Mouse (Mus musculus) midbrain, embryonic 16.5 days (tissue): ENCODE data around the gene Cyp2g1. TPM values are rescaled to one million over a fixed set of nuclear protein-coding genes. Genes with fewer than 3 reads are reported as not detected.
"Not testable (repeated sequence)": the region's sequence is repeated elsewhere in the genome, so short reads cannot be mapped to it uniquely, and the experiment has no call there.

Experiments
- ATAC-seq: fragments of 200-750 bp; cut with Nextera tagmentation; 2 replicates; pipeline ENCODE4 v1.8.0; 2017; ENCODE audit warnings: moderate TSS enrichment
- H3K27ac ChIP-seq: fragments of 300-500 bp; sonication (generic); 2 replicates; pipeline ENCODE4 v1.5.1; 2014; ENCODE audit warnings: mild to moderate bottlenecking, low read length, mixed read lengths
- H3K27me3 ChIP-seq: fragments of 300-500 bp; sonication (generic); 2 replicates; pipeline ENCODE4 v1.6.1; 2014; ENCODE audit warnings: low read depth, low read length, mixed read lengths; ENCODE audit not compliant: control insufficient read depth, insufficient read depth
- H3K36me3 ChIP-seq: fragments of 300-500 bp; sonication (generic); 2 replicates; pipeline ENCODE4 v1.6.1; 2014; ENCODE audit warnings: mild to moderate bottlenecking, low read length, moderate library complexity, mixed read lengths; ENCODE audit not compliant: control insufficient read depth, insufficient read depth
- H3K4me1 ChIP-seq: fragments of 300-500 bp; sonication (generic); 2 replicates; pipeline ENCODE4 v1.6.1; 2014; ENCODE audit warnings: mild to moderate bottlenecking, low read length, mixed read lengths; ENCODE audit not compliant: control insufficient read depth, insufficient read depth
- H3K4me2 ChIP-seq: fragments of 300-500 bp; sonication (generic); 2 replicates; pipeline ENCODE4 v1.6.1; 2014; ENCODE audit warnings: mild to moderate bottlenecking, low read length, mixed read lengths
- H3K4me3 ChIP-seq: fragments of 300-500 bp; sonication (generic); 2 replicates; pipeline ENCODE4 v1.5.1; 2014; ENCODE audit warnings: low read depth, mild to moderate bottlenecking, low read length, moderate library complexity, mixed read lengths
- H3K9ac ChIP-seq: fragments of 300-500 bp; sonication (generic); 2 replicates; pipeline ENCODE4 v1.6.1; 2014; ENCODE audit warnings: low read depth, low read length, mixed read lengths
- H3K9me3 ChIP-seq: fragments of 300-500 bp; sonication (generic); replicated peaks from 2 replicates; pipeline ENCODE4 v1.6.1; 2014; ENCODE audit warnings: mild to moderate bottlenecking, low read length, mixed read lengths; ENCODE audit not compliant: control insufficient read depth, poor library complexity, severe bottlenecking
- WGBS: fragments of 180-500 bp; shearing (Covaris S2); extraction: QIAGEN DNeasy Blood & Tissue Kit; methylation state at CpG from one replicate; pipeline ENCODE4 v1.1.7; 2014; 5-methylcytosine and 5-hydroxymethylcytosine counted together
- polyA plus RNA-seq: library from polyadenylated mRNA; unstranded; fragments of >200 nt; fragmentation: Nextera tagmentation; extraction: Ambion mirVana; gene quantifications from 2 replicates; pipeline ENCODE4 v1.2.1, GENCODE M21; 2015

Cyp2g1 gene
- polyA plus RNA-seq, 1 experiment from 2014 or later, result not detected

GRCm38 (mm10) chr7:26832668-26833067 lies 24.0 kb downstream of the Cyp2g1 start:
- WGBS, result 79% methylated on average over 7 of the region's 7 CpGs

GRCm38 (mm10) chr7:26835059-26835458 lies 26.4 kb downstream of the Cyp2g1 start, which contains the start of gene Cyp2a5:
TSS of gene Cyp2a5 (plus strand) at chr7:26835305.
- H3K27ac ChIP-seq, H3K36me3 ChIP-seq, H3K27me3 ChIP-seq, ATAC-seq, H3K4me1 ChIP-seq, H3K9ac ChIP-seq, H3K9me3 ChIP-seq, H3K4me2 ChIP-seq, H3K4me3 ChIP-seq: not testable (repeated sequence)
- 67% methylated on average over 3 of the region's 3 CpGs for WGBS

More at GRCm38 (mm10) chr7:26832668-26833067, 24.0 kb downstream of the Cyp2g1 start:
- not testable (repeated sequence) for H3K27me3 ChIP-seq, H3K36me3 ChIP-seq, H3K4me1 ChIP-seq, H3K27ac ChIP-seq, H3K4me2 ChIP-seq, H3K4me3 ChIP-seq, H3K9me3 ChIP-seq, H3K9ac ChIP-seq, ATAC-seq

GRCm38 (mm10) chr7:26843400-26843799 lies 34.7 kb downstream of the Cyp2g1 start:
- not testable (repeated sequence) for H3K4me1 ChIP-seq, H3K9ac ChIP-seq, H3K4me2 ChIP-seq, H3K9me3 ChIP-seq, H3K4me3 ChIP-seq, ATAC-seq, H3K27me3 ChIP-seq, H3K36me3 ChIP-seq, H3K27ac ChIP-seq
- 97% methylated on average over 2 of the region's 2 CpGs for WGBS

GRCm38 (mm10) chr7:26850063-26850462 lies 41.4 kb downstream of the Cyp2g1 start:
- H3K4me2 ChIP-seq, ATAC-seq, H3K4me1 ChIP-seq, H3K9ac ChIP-seq, H3K36me3 ChIP-seq, H3K27ac ChIP-seq, H3K9me3 ChIP-seq, H3K4me3 ChIP-seq, H3K27me3 ChIP-seq: not testable (repeated sequence)

Other genes with a start within 250 kb of the Cyp2g1 start
- gene Vmn1r185, start 190.4 kb upstream of the Cyp2g1 start, polyA plus RNA-seq, result not detected in 2 replicates
- not detected in 2 replicates for gene Cyp2b23, start 122.5 kb upstream of the Cyp2g1 start, polyA plus RNA-seq
- 0.93 and 1.0 TPM in 2 replicates for gene Cyp2b19, start 51.8 kb upstream of the Cyp2g1 start, polyA plus RNA-seq
- gene Cyp2a5, start 26.4 kb downstream of the Cyp2g1 start, polyA plus RNA-seq, result 0.88 and 1.0 TPM in 2 replicates
- gene Cyp2a22, start 130.5 kb downstream of the Cyp2g1 start, polyA plus RNA-seq, result not detected in 2 replicates
- not detected in 2 replicates for gene Cyp2a12, start 220.2 kb downstream of the Cyp2g1 start, polyA plus RNA-seq